Mouse (Mus musculus) testis, adult 2 months (tissue): ENCODE measurements around the gene Otop2.

Source experiments
- CTCF ChIP-seq: fragments of 200-500 bp; IDR thresholded peaks from 2 replicates; pipeline ENCODE4 v1.5.1; 2012; ENCODE audit warnings: low read depth, mild to moderate bottlenecking, inconsistent platforms, low read length, moderate library complexity; ENCODE audit not compliant: control insufficient read depth, insufficient read depth, insufficient replicate concordance
- POLR2A ChIP-seq: fragments of 200-500 bp; IDR thresholded peaks from 2 replicates; pipeline ENCODE4 v1.6.1; 2012; ENCODE audit warnings: low read depth, mild to moderate bottlenecking, inconsistent platforms, low read length, moderate library complexity; ENCODE audit not compliant: control insufficient read depth

GRCm38 (mm10) chr11:115262954-115263353 lies 44.0 kb upstream of the Otop2 start:
- TF ChIP-seq CTCF (no peak), POLR2A (no peak)
